Mouse (Mus musculus) limb, embryonic 10.5 days (tissue): Measurements from ENCODE around the gene Fryl. TPM values are rescaled to one million over a fixed set of nuclear protein-coding genes. Genes with fewer than 3 reads are reported as not detected.

Experiments used
- DNase-seq: peaks from one replicate; pipeline ENCODE4 v3.0.0-alpha.2; 2017; ENCODE audit warnings: low spot score
- H3K27ac ChIP-seq: fragments of 300-500 bp; sonication (generic); 2 replicates; pipeline ENCODE4 v1.5.1; 2016; ENCODE audit warnings: mild to moderate bottlenecking
- H3K27me3 ChIP-seq: fragments of 300-500 bp; sonication (generic); 2 replicates; pipeline ENCODE4 v1.6.1; 2016; ENCODE audit warnings: low read depth, mild to moderate bottlenecking; ENCODE audit not compliant: poor library complexity, severe bottlenecking
- H3K36me3 ChIP-seq: fragments of 300-500 bp; sonication (generic); 2 replicates; pipeline ENCODE4 v1.6.1; 2016; ENCODE audit warnings: mild to moderate bottlenecking, moderate library complexity
- H3K4me1 ChIP-seq: fragments of 300-500 bp; sonication (generic); 2 replicates; pipeline ENCODE4 v1.6.1; 2016
- H3K4me3 ChIP-seq: fragments of 300-500 bp; sonication (generic); 2 replicates; pipeline ENCODE4 v1.5.1; 2016; ENCODE audit warnings: mild to moderate bottlenecking, moderate library complexity
- H3K9me3 ChIP-seq: fragments of 300-500 bp; sonication (generic); replicated peaks from 2 replicates; pipeline ENCODE4 v1.6.1; 2016; ENCODE audit warnings: mild to moderate bottlenecking
- WGBS: fragments of 180-500 bp; shearing (Covaris S2); methylation state at CpG from one replicate; pipeline ENCODE4 v1.1.7; 2016; 5-methylcytosine and 5-hydroxymethylcytosine counted together
- polyA plus RNA-seq: library from polyadenylated mRNA; unstranded; fragments of >200 nt; fragmentation: Nextera tagmentation; extraction: Ambion mirVana; gene quantifications from 2 replicates; pipeline ENCODE4 v1.2.1, GENCODE M21; 2016

The Fryl gene
- polyA plus RNA-seq: 22.4 and 22.6 TPM in 2 replicates

DNA sequence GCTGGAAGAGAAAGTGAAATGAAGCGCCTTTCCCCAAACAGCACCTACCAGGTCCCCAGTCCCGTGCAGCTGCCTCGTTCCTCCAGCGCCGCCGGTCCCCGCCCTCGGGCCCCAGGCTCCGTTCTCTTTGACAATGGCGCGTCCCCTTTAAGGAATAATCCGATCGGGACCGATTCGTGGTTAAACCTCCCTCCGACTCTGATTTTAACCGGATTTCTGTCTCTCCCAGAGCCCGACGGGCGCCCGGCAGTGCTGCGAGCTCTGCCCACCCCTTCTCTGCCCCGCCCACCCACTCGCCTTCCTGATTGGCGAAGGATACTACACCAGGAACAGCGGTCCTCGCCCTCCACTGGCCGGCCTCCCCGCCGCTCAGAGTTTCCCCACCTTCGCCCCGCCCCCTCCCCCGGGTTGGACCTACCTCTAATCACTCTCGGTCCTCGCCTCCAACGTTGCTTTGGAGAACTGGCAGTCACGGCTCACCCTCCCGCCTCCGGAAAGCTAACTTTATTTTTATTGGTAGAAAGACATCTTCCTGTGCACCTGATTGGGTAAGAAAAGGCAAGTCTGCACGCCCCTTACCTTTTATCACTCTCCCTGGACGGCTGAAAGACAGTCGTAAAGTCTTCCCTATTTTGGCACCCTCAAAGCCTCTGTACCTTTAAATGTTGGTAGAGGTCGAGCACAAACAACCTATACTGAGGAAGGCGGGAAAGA lies at the start of gene Fryl:
TSS of gene Fryl (minus strand) at position 268 of the 714 bp plus-strand sequence.
- WGBS: under 1% methylated on average over 44 of the region's 44 CpGs
- Histone ChIP-seq H3K27me3 (no peaks in the 10 kb centered on the region), H3K9me3 (no peaks in the 10 kb centered on the region), H3K36me3 (no peaks in the 10 kb centered on the region), H3K4me1 (peaks cover 25% of the 10 kb centered on the region), H3K4me3 (peak within 1 kb of the TSS; percentile 83), H3K27ac (peak within 1 kb of the TSS; percentile 95)
- peak; percentile 98 for DNase-seq

DNA sequence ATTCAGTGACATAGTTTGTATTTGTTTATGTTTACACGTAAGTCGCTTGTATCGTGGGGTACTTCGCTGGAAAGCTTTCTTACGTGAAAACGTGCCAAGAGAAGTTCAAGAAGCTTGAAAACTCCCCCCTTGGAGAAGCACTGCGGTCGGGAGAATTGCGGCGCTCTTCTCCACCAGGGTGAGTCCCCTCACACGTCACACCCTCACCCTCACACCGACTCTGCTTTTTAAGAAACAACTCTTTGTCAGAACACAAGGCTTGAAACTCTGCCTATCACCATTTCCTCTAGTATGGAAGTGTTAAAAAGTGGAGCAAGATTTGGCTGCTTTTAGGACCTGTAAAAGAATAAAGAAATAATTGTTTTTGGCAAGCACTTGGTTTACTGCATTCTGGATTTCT lies 48.1 kb upstream of the Fryl start:
- DNase-seq: no peak
- no peaks in the 10 kb centered on the region for H3K9me3 ChIP-seq
- no peak overlapping the region for H3K4me3 ChIP-seq
- peaks cover 100% of the 10 kb centered on the region for H3K36me3 ChIP-seq
- no peaks in the 10 kb centered on the region for H3K27me3 ChIP-seq
- no peaks in the 10 kb centered on the region for H3K4me1 ChIP-seq
- no peak overlapping the region for H3K27ac ChIP-seq
- WGBS: 89% methylated on average over 12 of the region's 12 CpGs

DNA sequence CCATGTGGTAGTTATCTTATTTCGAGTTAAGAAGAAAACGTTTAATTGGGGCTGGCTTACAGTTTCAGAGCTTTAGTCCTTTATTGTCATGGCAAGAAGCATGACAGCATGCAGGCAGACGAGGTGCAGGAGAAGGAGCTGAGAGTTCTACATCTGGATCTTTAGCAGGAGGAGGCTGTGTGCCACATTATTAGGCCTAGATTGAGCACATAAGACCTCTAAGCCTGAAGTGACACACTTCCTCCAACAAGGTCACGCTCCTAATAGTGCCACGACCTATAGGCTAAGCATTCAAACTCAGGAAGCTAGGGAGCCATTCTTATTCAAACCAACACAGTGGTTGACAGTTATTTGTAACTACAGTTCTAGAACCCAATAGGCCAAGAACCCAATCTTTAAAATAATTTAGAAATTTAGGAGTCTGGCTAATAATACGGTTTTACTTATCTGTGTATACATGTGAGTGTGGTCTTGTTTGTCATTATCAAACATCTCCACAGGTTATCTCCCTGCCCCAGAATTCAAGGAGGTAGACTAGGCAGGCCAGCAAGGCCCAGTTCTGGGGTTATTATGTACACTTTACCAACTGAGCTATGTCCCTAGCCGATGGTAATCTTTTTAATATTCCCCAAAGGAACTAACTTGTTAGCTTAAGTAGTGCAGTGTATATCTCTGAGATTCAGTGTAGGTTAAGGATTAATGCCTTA lies 45.3 kb upstream of the Fryl start:
- 91% methylated on average over 7 of the region's 7 CpGs for WGBS
- Histone ChIP-seq H3K27me3 (no peaks in the 10 kb centered on the region), H3K27ac (no peak overlapping the region), H3K9me3 (no peaks in the 10 kb centered on the region), H3K4me3 (no peak overlapping the region), H3K36me3 (peaks cover 97% of the 10 kb centered on the region), H3K4me1 (no peaks in the 10 kb centered on the region)
- DNase-seq: no peak

DNA sequence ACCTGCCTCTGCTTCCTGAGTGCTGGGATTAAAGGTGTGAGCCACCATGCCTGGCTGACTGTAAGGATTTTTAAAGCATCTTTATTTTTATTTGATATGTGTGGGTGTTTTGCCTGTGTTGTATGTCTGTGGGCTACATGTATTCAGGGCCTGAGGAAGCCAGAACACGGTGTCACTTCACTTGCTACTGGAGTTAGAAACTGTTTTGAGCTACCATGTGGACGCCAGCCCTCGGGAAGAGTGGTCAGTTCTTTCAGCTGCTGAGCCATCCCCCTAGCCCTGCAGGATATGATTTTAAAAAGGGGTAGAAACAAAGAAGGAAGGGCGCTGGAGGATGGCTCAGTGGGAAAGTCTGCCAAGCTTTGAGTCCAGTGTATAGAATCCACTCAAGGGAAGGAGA lies 39.5 kb upstream of the Fryl start:
- DNase-seq: no peak
- peaks cover 9% of the 10 kb centered on the region for H3K4me1 ChIP-seq
- no peaks in the 10 kb centered on the region for H3K9me3 ChIP-seq
- peaks cover 62% of the 10 kb centered on the region for H3K36me3 ChIP-seq
- H3K4me3 ChIP-seq: no peak overlapping the region
- 91% methylated on average over 4 of the region's 4 CpGs for WGBS
- no peak overlapping the region for H3K27ac ChIP-seq
- no peaks in the 10 kb centered on the region for H3K27me3 ChIP-seq

DNA sequence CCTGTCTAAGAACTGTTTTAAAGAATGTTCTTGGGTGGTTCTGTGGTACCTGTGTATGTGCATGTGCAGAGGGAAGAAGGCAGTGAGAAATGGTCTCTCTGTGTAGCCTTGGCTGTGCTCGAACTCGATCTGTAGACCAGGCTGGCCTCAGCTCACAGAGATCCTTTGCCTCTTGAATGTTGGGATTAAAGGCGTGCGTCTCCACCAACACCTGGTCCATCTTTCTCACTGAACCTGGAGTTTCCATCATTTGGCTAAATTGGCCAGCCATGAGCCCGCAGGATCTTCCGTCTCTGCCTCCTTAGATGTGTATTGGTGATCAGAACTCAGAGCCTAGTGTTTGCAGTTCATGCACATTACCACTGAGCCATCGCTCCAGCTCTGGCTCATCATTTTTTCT lies 38.6 kb upstream of the Fryl start:
- WGBS: 95% methylated on average over 7 of the region's 7 CpGs
- no peak overlapping the region for H3K27ac ChIP-seq
- H3K27me3 ChIP-seq: no peaks in the 10 kb centered on the region
- H3K4me1 ChIP-seq: peaks cover 9% of the 10 kb centered on the region
- H3K36me3 ChIP-seq: peaks cover 53% of the 10 kb centered on the region
- H3K9me3 ChIP-seq: no peaks in the 10 kb centered on the region
- no peak overlapping the region for H3K4me3 ChIP-seq
- no peak for DNase-seq

DNA sequence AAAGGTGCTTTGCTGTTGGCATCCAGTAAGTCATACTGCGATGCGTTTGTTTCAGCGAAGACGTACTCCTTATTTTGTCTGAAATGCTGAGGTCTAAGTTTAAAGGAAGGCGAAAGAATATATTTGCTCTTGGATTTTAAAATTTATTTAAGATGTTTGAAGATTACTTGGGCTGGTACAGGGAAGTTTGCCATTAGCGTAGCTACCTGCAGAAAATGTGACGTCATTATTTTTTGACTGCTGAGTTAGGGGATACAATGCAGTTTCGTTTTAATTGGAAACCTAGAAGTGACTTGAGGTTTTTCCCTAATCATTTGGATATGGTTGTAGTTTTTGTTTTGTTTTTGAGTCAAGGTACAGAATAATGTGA lies 37.0 kb upstream of the Fryl start:
- H3K9me3 ChIP-seq: no peaks in the 10 kb centered on the region
- H3K4me1 ChIP-seq: peaks cover 9% of the 10 kb centered on the region
- peak overlapping the region; percentile 82 for H3K4me3 ChIP-seq
- peaks cover 40% of the 10 kb centered on the region for H3K36me3 ChIP-seq
- H3K27ac ChIP-seq: peak overlapping the region; percentile 97
- WGBS: 20% methylated on average over 8 of the region's 8 CpGs
- no peak for DNase-seq
- H3K27me3 ChIP-seq: no peaks in the 10 kb centered on the region

DNA sequence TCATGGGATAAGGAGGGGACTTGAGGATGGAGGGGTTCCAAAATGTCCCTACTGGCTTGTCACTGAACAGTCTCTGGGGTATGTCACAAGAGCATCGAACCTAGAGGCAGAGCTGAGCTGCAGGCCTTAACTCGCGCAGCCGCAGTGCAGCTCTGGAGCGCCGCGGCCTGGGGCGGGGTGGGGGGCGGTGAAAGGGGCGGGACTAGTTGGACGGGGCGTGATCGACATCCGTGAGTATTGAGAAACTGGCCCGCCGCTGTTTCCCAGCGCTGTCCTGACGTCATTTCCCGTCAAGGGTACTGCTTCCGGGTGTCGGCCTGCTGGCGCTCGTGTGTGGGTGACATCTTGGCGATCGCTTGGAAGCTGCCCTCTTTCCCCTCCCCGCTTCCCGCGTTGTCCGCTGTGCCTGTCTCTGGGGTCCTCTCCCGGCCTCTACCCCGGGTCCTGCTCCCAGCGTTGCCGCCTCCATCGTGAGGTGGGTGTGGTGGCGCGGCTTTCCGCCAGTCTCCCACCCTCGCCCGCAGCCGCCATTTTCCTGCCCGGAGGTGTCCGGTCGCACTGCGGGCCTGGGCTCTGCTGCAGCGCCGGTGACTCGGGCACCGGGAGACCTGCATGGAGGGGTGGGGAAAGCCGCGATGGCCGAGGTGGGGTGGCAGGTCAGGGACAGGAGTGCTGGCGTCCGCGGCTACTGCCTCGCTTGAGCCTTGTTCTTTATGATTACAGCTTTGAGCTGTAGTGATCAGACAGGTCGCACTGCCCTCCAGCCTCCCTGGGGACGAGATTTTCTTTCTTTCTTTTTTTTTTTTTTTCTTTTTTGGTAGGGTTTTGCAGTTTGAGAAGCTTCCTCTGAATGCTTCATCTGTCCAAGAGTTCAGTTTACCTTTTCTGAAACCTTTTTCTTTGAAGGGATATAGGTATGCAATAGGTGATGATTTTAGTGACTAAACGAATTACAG lies 36.4 kb upstream of the Fryl start, which contains the start of gene Ociad1:
TSS of gene Ociad1 (plus strand) at position 283 of the 956 bp plus-strand sequence.
- Histone ChIP-seq H3K27me3 (no peaks in the 10 kb centered on the region), H3K4me3 (peak within 1 kb of the TSS; percentile 82), H3K9me3 (no peaks in the 10 kb centered on the region), H3K4me1 (peaks cover 9% of the 10 kb centered on the region), H3K36me3 (peaks cover 34% of the 10 kb centered on the region), H3K27ac (peak within 1 kb of the TSS; percentile 97)
- DNase-seq: peak; percentile 99
- under 1% methylated on average over 58 of the region's 58 CpGs for WGBS

DNA sequence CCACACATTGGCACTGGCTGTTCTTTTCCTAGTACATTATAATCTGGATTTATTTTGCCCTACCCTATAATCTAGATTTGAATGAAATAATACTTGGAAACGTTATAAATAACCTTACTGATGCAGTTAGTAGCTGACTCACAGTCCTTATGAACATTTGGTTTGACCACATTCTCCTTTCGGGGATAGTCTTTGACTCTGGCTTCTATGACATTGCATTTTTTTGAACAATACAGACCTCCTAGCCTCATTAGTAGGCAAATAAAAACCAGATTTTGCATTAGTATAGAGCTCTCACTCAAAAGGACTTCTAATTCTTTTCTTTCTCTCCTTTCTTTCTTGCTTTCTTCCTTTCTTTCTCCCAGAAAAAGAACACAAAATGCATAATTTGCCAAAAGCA lies 33.5 kb upstream of the Fryl start:
- 68% methylated on average over 2 of the region's 2 CpGs for WGBS
- no peak for DNase-seq
- Histone ChIP-seq H3K36me3 (peaks cover 5% of the 10 kb centered on the region), H3K27ac (no peak overlapping the region), H3K9me3 (no peaks in the 10 kb centered on the region), H3K4me3 (no peak overlapping the region), H3K4me1 (peaks cover 9% of the 10 kb centered on the region), H3K27me3 (no peaks in the 10 kb centered on the region)

DNA sequence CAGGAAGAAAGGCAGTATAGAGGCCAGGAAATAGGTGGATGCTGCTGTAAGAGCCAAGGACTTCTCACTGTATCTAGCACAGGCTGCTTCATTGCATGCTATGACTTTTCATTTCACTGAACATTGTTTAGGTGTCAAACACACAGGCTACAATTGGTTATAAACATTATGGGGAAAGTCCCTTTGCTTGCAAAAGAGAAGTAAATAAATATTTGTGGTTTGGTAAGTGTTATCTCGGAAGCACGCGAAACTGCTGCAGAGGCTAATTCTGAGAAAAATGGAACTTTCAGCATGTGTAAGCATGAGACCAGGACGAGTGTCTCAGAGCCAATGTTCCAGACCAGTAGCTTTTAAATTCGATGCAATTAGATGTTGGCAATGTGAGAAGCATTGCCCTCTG lies 30.2 kb upstream of the Fryl start:
- no peaks in the 10 kb centered on the region for H3K9me3 ChIP-seq
- DNase-seq: no peak
- H3K4me3 ChIP-seq: no peak overlapping the region
- 90% methylated on average over 5 of the region's 5 CpGs for WGBS
- no peaks in the 10 kb centered on the region for H3K4me1 ChIP-seq
- no peaks in the 10 kb centered on the region for H3K27me3 ChIP-seq
- no peaks in the 10 kb centered on the region for H3K36me3 ChIP-seq
- H3K27ac ChIP-seq: no peak overlapping the region

DNA sequence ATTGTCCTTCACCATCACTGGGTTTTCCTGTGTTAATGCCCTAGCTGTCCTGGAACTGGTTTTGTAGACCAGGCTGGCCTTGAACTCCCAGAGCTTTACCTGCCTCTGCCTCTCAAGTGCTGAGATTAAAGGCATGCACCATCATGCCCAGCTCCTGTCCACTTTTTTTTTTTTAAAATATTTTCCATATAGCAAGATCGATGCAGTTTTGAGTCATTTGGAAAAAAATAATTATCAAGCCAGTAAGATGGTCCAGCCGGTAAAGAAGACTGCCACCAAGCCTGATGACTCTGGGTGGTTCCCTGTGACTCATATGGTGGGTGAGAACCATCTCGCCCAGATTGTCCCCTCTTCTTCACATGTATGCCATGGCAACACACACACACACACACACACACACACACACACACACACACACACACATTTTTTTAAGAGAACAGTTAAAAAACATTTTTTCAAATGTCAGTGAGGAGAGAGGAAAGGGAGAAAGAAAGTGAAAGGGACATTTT lies 29.1 kb upstream of the Fryl start:
- no peaks in the 10 kb centered on the region for H3K4me1 ChIP-seq
- H3K27ac ChIP-seq: no peak overlapping the region
- H3K9me3 ChIP-seq: no peaks in the 10 kb centered on the region
- no peaks in the 10 kb centered on the region for H3K36me3 ChIP-seq
- 88% methylated on average over 3 of the region's 3 CpGs for WGBS
- DNase-seq: no peak
- H3K4me3 ChIP-seq: no peak overlapping the region
- H3K27me3 ChIP-seq: no peaks in the 10 kb centered on the region

DNA sequence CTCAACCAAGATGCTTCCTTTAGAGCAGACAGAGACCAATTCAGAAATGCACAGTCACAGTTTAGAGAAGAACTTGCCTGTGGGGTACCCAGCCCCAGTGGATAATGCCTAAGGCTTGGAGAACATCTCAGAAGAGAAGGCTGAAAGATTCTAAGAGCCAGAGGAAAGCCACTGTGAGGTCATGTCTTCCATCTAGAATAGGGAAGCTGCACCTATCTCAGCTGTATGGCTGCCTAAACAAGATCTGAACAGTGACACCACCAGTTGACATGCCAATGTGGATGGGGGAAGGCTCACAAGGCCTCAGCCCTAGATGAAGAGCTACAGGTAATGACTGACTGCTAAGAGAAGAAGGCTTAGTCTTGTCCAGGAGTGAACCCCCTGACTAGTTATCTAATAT lies 27.6 kb upstream of the Fryl start:
- no peak for DNase-seq
- H3K9me3 ChIP-seq: no peaks in the 10 kb centered on the region
- H3K4me1 ChIP-seq: peaks cover 10% of the 10 kb centered on the region
- H3K36me3 ChIP-seq: no peaks in the 10 kb centered on the region
- H3K27ac ChIP-seq: no peak overlapping the region
- no peak overlapping the region for H3K4me3 ChIP-seq
- no peaks in the 10 kb centered on the region for H3K27me3 ChIP-seq

DNA sequence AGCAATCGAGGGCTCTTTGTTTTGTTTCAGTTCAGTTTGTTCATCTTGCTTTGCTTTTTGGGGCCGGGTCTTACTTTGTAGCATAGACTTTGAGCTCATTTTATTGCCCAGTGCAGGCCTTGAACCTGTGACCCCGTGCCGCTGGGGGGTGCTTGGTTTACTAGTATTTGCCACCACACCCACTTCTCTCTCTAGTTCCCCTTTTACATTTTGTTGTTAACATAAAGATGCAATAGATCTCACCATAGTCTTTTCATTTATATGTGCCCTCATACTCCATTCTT lies 24.1 kb upstream of the Fryl start:
- Histone ChIP-seq H3K4me3 (no peak overlapping the region), H3K36me3 (no peaks in the 10 kb centered on the region), H3K4me1 (peaks cover 10% of the 10 kb centered on the region), H3K9me3 (no peaks in the 10 kb centered on the region), H3K27me3 (no peaks in the 10 kb centered on the region), H3K27ac (no peak overlapping the region)
- no peak for DNase-seq
- 72% methylated on average over 4 of the region's 4 CpGs for WGBS
